Mouse (Mus musculus): ENCODE results near the gene Phf14.
A peak's percentile ranks its signal among the peaks of the same experiment; 100 is the strongest.
"Not testable (repeated sequence)": the region's sequence is repeated elsewhere in the genome, so short reads cannot be mapped to it uniquely, and the experiment has no call there.

Gene Phf14

GRCm38 (mm10) chr6:11907269-11908032 lies at the start of gene Phf14, which contains the start of gene Ndufa4:
TSS of gene Phf14 (plus strand) at chr6:11907809.
TSS of gene Ndufa4 (minus strand) at chr6:11907497.
- DNase-seq (ENCODE audit: low read depth, low spot score) = peak; percentile 88

- DNase-seq (ENCODE audit: low read depth, low spot score) = not testable (repeated sequence)
These were observed 32.2 kb upstream of the Phf14 start for GRCm38 (mm10) chr6:11875364-11875763.

DNA sequence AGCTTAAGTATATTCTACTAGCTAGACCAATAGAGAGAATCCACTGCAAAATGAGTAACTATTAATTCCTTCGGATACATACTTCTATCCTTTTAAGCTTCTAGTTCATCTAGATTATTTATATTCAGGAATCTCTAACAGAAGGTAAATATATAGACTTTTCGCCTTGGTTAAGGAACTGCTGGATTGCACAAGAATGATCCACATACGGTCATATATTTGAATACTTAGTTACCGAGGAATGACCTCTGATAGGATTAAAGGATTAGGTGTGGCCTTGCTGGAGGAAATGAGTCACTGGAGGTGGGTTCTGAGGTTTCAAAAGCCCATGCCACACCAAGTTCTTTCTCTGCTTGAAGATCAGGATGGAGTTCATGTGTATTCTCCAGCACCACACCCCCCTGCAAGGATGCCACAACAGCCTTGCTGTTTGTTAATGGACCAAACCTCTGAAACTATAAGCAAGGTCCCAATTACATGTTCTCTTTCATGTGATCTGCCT lies 6.7 kb upstream of the Phf14 start:
- DNase-seq (ENCODE audit: low read depth, low spot score) = no peak

DNA sequence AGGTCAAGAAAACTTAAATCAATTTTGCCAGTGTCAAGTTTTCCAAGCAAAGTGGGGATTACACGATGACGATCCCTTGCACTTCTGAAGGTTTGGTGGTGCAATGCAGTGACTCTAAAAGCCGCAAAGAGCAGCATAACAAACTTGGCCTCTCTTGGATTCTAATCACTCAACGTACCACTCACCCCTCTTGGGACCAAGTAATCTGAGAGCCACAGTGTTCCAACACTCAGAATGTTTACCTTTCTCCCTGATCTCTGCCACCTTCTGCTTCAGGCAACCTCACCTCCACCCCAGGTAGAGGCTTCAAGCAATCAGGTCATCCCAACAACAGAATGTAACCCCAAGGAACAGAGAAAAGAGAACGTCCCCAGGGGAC lies 730 bp upstream of the Phf14 start:
- DNase-seq (ENCODE audit: low read depth, low spot score) = no peak

DNA sequence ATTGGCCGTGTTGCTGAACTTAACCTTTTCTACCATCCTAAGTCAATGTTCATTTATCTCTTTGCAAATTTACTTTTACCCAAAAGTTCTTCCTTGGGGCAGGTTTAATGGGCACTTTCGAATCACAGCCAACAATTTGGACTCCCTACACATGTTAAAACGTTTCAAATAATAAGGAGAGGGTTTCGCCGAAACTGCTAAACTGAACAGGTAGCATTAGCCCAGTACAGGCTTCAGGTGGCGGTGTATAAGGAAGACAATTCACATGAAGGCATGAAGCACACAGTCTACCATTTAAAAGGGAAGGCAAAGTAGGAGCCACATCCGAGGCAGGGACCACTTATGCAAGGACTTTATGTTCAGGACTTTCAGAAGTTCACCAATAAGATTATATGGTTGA lies 561 bp downstream of the Phf14 start:
- DNase-seq (ENCODE audit: low read depth, low spot score) = no peak

DNA sequence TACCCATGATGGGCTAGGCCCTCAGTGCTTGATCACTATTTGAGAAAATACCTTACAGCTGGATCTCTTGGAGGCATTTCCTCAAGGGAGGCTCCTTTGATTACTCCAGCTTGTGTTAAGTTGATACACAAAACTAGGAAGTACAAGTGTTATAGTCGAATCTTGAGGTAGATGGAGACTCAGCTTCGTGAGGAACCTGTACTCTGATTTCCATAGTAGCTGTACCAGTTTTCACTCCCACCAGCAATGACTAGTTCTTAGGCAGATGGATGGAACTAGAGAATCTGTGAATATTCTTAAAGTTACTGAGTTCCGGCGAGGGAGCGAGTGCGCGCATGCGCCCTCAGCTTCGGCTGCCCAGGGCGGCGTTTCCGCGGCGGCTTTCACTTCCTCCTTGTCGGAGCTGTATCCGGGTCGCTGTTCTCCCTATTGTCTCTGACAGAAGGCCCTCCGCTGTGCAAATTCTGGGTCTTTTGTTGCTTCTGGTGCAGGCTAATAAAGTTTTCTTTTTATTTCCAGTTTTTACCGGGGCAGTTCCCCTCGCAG lies 18.0 kb downstream of the Phf14 start:
- peak; percentile 69 for DNase-seq (ENCODE audit: low read depth, low spot score)

DNA sequence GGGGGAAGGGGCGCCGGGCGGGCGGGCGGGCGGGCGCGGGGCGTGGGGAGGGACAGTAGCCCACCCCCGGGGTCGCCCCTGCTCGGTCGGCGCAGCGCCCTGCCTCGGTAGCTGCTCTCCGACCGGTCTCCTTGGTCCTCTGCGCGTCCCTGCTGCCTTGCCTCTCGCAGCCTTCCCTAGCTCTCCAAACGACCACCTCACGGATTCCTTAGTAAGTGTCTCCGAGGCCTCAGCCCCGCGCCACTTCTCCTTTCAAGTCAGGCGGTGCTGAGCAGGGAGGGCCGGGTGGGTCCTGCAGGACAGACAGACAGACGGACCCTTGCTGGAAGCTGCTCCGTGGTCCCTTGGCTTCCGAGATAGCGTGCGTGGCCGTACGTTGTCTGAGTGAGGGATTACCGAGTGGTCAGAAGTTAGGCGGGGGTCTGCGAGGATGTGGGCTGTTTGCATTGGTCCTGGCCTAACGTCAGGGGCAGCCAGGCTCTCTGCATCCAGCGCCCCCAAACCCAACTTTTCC lies 18.5 kb downstream of the Phf14 start:
- no peak for DNase-seq (ENCODE audit: low read depth, low spot score)

DNA sequence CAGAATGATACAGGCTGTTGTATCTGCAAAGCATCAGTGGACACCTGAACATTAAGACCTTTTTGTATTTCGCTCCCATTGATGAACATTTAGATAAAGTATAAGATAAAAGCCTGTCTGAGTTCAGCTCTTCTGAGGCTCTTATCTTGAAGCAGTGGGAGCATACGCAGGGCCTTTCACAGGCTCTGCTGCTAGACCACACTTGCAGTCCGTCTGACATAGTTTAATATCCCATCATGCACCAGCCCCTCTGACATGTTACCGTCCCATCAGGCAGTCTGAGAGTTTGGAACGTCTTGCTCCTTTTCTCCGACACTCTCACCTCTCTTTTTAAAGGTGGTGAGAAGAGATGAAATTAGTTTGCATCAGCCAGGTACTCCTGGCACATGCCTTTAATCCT lies 19.9 kb downstream of the Phf14 start:
- no peak for DNase-seq (ENCODE audit: low read depth, low spot score)

GRCm38 (mm10) chr6:11933403-11933802 lies 25.8 kb downstream of the Phf14 start:
- no peak for DNase-seq (ENCODE audit: low read depth, low spot score)

DNA sequence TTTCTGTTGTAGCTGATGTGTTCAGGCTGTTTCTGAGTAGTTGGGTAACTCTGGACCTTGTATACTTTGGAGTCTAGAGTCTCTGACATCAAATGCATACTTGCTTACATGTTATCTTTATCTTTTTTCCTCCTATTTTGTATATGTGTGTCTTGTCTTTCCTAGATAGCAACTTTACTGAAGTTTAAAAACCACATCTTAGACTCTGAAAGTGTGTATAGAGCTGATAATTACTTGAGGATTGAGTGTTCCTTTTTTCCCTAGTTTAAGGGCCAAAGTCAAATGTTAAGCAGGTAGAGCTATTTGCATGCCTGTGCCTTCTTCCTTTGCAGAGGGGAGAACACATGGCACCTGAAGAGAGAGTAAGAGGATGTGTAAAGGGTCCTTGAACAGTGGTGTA lies 33.3 kb downstream of the Phf14 start:
- no peak for DNase-seq (ENCODE audit: low read depth, low spot score)

DNA sequence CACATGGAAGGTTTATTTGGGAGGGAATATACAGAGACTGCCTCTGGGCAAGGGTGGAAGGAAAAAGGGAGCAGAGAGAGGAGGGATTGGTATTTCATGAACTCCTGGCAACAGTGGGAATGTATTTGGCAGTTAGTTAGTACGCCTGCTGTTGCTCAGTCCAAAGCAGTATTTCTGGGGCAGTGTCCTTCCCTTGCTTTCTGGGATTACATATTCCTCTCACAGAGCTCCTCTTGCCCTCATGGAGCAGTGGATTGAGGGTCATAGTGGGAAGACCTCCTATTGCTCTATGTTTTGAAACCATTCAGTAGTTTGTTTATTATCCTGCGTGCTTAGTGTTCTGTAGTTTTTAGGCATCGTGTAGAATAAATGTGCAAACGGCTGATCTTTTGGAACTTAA lies 34.5 kb downstream of the Phf14 start:
- DNase-seq (ENCODE audit: low read depth, low spot score) = no peak

DNA sequence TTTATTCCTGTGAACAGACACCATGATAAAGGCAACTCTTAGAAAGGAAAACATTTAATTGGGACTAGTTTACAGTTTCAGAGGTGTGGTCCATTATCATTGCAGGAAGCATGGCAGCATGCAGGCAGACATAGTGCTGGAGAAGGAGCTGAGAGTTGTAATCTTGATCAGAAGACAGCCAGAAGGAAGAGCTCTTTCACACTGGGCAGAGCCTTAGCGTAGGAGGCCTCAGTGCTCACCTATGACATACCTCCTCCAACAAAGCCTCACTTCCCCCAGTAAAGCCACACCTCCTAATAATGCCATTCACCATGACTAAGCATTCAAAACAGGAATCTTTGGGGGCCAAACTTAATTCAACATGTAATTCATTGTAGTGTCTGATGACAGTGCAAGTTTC lies 40.5 kb downstream of the Phf14 start:
- DNase-seq (ENCODE audit: low read depth, low spot score) = no peak

DNA sequence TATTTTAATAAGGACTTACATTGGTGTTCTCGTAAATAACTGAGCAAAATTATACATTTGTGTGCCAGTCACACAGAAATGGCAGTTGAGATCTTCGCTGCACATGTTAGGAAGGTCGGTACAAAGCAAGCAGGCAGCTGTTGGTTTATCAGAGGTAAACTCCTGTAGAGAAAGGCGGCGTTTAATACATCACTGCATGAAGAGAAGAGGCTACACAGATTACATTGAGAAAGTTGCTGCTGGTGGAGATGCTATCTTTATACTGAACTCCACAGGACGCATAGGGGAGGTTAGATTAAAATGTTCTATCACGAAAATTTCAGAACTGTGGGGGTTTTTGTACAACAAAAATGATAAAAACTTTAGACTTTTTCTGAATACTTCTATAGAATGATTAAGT lies 52.6 kb downstream of the Phf14 start:
- no peak for DNase-seq (ENCODE audit: low read depth, low spot score)

GRCm38 (mm10) chr6:11993782-11994181 lies 86.2 kb downstream of the Phf14 start:
- DNase-seq (ENCODE audit: low read depth, low spot score) = no peak

DNA sequence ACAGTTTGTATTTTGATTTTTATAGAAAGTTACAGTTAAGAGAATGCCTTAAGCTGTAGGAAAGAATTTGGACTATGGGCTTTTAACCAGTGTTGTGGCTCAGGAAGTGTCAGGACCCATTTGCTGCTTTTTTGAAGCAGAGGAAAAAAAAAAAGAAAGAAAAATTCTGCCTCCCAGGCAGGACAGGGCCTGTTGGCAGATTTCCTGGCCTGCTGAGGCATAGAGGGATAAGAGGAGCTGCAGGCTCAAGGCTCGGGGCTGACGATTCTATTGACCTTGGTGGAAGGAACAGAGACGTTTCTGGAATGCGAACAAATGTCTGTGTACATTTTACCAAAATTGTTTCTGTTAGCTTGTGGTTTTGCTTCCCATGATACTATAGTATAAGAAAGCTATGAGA lies 91.0 kb downstream of the Phf14 start:
- no peak for DNase-seq (ENCODE audit: low read depth, low spot score)

DNA sequence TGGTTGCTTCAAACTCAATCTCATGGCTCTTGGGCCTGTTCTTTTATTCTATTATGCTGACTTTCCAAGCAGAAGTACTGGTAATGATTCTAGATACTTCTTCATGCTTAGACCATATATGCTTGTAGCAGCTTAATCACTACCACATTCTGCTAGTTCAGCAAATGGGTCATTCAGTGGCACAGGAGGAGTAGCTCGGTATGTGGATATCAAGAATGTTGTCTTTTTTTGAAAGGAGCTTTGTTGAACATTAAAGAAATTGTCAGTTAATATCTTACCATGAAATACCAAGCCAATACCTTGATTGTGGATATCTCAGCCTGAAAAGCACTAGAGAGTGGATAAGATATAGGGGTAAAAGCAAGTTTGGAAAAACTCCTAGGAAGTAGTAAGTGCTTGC lies 91.9 kb downstream of the Phf14 start:
- DNase-seq (ENCODE audit: low read depth, low spot score) = no peak

DNA sequence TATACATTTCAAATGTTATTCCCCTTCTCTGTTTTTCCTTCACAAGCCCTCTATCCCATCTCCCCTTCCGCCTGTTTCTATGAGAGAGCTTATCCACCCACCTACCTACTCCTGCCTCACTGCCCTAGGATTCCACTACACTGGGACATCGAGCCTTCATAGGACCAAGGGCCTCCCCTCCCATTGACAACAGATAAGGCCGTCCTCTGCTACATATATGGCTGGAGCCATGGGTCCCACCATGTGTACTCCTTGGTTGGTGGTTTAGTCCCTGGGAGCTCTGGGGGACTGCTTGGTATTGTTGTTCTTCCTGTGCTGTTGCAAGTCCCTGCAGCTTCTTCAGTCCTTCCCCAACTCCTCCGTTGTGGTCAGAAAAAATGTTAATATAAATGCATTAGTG lies 97.8 kb downstream of the Phf14 start:
- DNase-seq (ENCODE audit: low read depth, low spot score) = no peak

DNA sequence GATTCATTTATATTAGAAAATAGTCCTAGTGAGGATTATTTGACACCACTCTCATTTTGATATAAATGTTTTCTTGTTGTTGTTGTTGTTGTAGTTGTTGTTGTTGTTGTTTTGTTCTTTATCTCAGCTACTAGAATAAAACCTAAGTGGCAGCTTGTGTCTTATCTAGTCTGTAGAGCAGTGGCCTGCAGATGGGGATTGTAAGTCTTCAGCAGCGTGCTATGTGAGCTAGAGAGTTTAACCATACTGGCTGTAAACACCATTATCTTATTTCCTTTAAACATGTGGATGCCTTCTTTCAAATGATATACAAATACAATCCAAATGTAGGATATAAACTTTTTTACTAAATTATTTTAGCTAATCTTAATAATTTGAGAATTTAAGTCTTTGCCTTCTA lies 98.4 kb downstream of the Phf14 start:
- no peak for DNase-seq (ENCODE audit: low read depth, low spot score)

GRCm38 (mm10) chr6:12012103-12012502 lies 104.5 kb downstream of the Phf14 start:
- no peak for DNase-seq (ENCODE audit: low read depth, low spot score)

DNA sequence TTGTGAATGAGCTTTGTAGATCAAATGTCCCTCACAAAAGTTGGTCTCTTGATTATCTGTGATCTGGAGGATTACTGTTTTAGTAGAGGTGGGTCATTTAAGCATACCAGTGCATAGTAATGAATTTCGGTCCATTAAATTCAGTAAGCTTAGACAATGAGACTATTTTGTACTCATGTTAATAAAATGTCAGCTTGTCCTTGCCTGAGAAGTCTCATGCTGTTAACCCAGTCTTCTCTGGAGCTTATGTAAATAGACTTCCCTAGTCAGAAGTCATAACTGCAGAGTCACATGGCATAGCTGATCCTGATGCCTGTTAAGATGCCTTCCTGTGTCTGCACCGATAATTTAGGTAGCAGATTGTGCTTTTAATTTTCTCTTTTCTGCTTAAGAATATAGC lies 106.4 kb downstream of the Phf14 start:
- DNase-seq (ENCODE audit: low read depth, low spot score) = no peak

DNA sequence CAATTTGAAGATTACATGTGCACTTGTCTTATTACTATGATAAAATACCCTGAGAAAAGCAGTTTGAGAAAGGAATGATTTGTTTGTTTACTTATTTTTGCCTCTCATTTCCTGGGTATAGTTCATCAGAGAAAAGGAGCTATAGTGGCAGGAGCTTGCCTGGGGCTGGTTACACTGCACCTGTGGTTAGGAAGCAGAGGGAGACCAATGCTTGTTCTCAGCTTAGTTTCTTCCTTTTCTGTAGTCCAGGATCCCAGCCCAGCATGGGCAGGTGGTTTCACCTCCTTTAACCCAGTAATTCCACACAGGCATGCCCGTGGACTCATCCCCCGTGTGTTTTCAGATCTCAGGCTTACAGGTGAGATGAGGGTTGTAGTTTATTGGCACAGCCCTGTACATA lies 107.1 kb downstream of the Phf14 start:
- DNase-seq (ENCODE audit: low read depth, low spot score) = no peak

DNA sequence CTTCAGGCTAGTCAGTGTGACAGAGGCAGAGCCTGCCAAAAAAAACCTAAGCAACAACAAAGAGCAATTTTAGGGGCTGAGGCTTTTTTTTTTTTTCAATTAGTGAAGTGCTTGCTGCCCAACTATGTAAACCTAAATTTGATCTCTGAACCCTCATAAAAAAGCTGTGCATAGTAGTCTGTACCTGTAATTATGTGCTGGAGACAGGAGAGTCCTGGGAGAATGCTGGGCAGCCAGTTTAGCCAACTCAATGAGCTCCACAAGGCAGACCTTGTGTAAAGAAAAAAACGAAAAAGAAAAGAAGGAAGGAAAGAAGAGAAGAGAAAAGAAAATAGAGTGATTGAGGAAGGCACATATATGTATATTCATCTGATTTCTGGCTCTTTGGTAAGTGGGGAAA lies 112.1 kb downstream of the Phf14 start:
- DNase-seq (ENCODE audit: low read depth, low spot score) = no peak

DNA sequence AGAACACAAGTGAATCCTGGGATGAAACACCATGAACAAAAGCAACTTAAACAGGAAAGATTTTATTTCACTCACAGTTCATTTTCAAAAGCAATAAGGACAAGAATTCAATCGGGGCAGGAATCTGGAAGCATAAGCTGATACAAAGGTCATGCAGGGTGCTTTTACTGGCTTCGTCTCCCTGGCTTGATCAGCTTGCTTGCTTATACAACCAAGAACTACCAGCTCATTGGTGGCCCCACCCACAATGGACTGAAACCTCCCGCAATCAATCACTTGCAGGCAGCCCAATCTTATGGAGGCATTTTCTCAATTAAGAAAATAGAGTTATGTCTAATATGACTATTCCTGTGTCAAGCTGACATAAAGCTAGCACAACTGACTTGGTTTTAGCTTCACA lies 112.5 kb downstream of the Phf14 start:
- no peak for DNase-seq (ENCODE audit: low read depth, low spot score)

Data from retina, postnatal 7 days (tissue).